Mouse (Mus musculus) CH12.LX (cell line): ENCODE measurements around the gene Kmt5c. TPM values are rescaled to one million over a fixed set of nuclear protein-coding genes. Genes with fewer than 3 reads are reported as not detected.

Experiments used
- DNase-seq: peaks from one replicate; pipeline ENCODE4 v3.0.0-alpha.2; 2013; ENCODE audit errors: extremely low read depth
- H3K27ac ChIP-seq: 2 replicates; pipeline ENCODE4 v1.5.1; 2012; ENCODE audit warnings: low read depth, mild to moderate bottlenecking, control low read depth, moderate library complexity; ENCODE audit not compliant: insufficient read depth
- H3K27me3 ChIP-seq: replicated peaks from 2 replicates; pipeline ENCODE3; 2012; ENCODE audit warnings: inconsistent platforms
- H3K36me3 ChIP-seq, 2 experiments: replicated peaks in 1 of 2; 2 replicates each; pipeline versions ENCODE3 to v1.6.1; 2012; ENCODE audit warnings: inconsistent platforms in 1 of 2, low read length in 1 of 2, mild to moderate bottlenecking in 1 of 2, mixed read lengths in 1 of 2, moderate library complexity in 1 of 2; ENCODE audit not compliant: control insufficient read depth in 1 of 2, insufficient read depth in 1 of 2
- H3K4me1 ChIP-seq, 2 experiments: 2 replicates each; pipeline ENCODE4 v1.6.1; 2012; ENCODE audit warnings: inconsistent platforms in 1 of 2, moderate library complexity in 1 of 2; ENCODE audit not compliant: insufficient read depth in 2 of 2, control insufficient read depth in 1 of 2
- H3K4me2 ChIP-seq: 2 replicates; pipeline ENCODE4 v1.6.1; 2012; ENCODE audit warnings: low read depth, mild to moderate bottlenecking, control low read depth; ENCODE audit not compliant: poor library complexity, insufficient read depth, severe bottlenecking
- H3K4me3 ChIP-seq, 3 experiments: fragments of 150-350 bp in 1 of 3; sonication (generic) in 1 of 3; replicated peaks in 1 of 3; 2 replicates each; pipeline versions ENCODE3 to v1.5.1; 2011 to 2012; ENCODE audit warnings: low read depth in 2 of 3, low read length in 2 of 3, mild to moderate bottlenecking in 2 of 3, moderate library complexity in 2 of 3, control low read depth in 1 of 3, improper control_type of control experiment in 1 of 3, inconsistent platforms in 1 of 3, mixed read lengths in 1 of 3; ENCODE audit not compliant: poor library complexity in 1 of 3
- H3K79me2 ChIP-seq: replicated peaks from 2 replicates; pipeline ENCODE4 v1.6.1; 2012; ENCODE audit warnings: mild to moderate bottlenecking, moderate library complexity; ENCODE audit not compliant: control insufficient read depth, poor library complexity, insufficient read depth, severe bottlenecking; ENCODE audit errors: extremely low read depth
- H3K9ac ChIP-seq: 2 replicates; pipeline ENCODE4 v1.6.1; 2012; ENCODE audit warnings: low read depth, mild to moderate bottlenecking, control low read depth, moderate library complexity; ENCODE audit not compliant: insufficient read depth
- H3K9me3 ChIP-seq: replicated peaks from 2 replicates; pipeline ENCODE3; 2012; ENCODE audit warnings: low read length, inconsistent platforms, mixed read lengths
- BHLHE40 ChIP-seq: IDR thresholded peaks from 2 replicates; pipeline ENCODE4 v1.6.1; 2011; ENCODE audit warnings: mild to moderate bottlenecking, low read depth, low read length, improper control_type of control experiment
- CTCF ChIP-seq, 2 experiments: IDR thresholded peaks in 1 of 2; conservative IDR thresholded peaks in 1 of 2; 2 replicates each; pipeline ENCODE4 v1.5.1; 2011 to 2012; ENCODE audit warnings: low read depth in 2 of 2, low read length in 2 of 2, improper control_type of control experiment in 1 of 2, inconsistent platforms in 1 of 2, mild to moderate bottlenecking in 1 of 2, moderate library complexity in 1 of 2
- E2F4 ChIP-seq: IDR thresholded peaks from 2 replicates; pipeline ENCODE4 v1.6.1; 2011; ENCODE audit warnings: low read depth, low read length, improper control_type of control experiment; ENCODE audit not compliant: insufficient replicate concordance
- ELF1 ChIP-seq: IDR thresholded peaks from 2 replicates; pipeline ENCODE4 v1.6.1; 2014; ENCODE audit warnings: low read depth, mild to moderate bottlenecking, inconsistent platforms, low read length, improper control_type of control experiment
- EP300 ChIP-seq: IDR thresholded peaks from 2 replicates; pipeline ENCODE4 v1.6.1; 2011; ENCODE audit warnings: low read length, improper control_type of control experiment
- ETS1 ChIP-seq: conservative IDR thresholded peaks from 2 replicates; pipeline ENCODE4 v1.6.1; 2012; ENCODE audit warnings: low read depth, mild to moderate bottlenecking, inconsistent platforms, low read length, improper control_type of control experiment, moderate library complexity
- GABPA ChIP-seq: IDR thresholded peaks from 2 replicates; pipeline ENCODE4 v1.6.1; 2012; ENCODE audit warnings: low read depth, low read length, improper control_type of control experiment, inconsistent platforms; ENCODE audit not compliant: insufficient replicate concordance
- HCFC1 ChIP-seq: IDR thresholded peaks from 2 replicates; pipeline ENCODE4 v1.6.1; 2012; ENCODE audit warnings: low read depth, mild to moderate bottlenecking, inconsistent platforms, low read length, improper control_type of control experiment
- KAT2A ChIP-seq: IDR thresholded peaks from 2 replicates; pipeline ENCODE4 v1.6.1; 2012; ENCODE audit warnings: low read length, improper control_type of control experiment, inconsistent platforms; ENCODE audit not compliant: insufficient replicate concordance
- MAFK ChIP-seq: IDR thresholded peaks from 2 replicates; pipeline ENCODE4 v1.6.1; 2011; ENCODE audit warnings: low read length, improper control_type of control experiment; ENCODE audit not compliant: insufficient replicate concordance
- MAZ ChIP-seq: IDR thresholded peaks from 2 replicates; pipeline ENCODE4 v1.6.1; 2012; ENCODE audit warnings: low read depth, mild to moderate bottlenecking, inconsistent platforms, low read length, improper control_type of control experiment, moderate library complexity
- MEF2A ChIP-seq: IDR thresholded peaks from 2 replicates; pipeline ENCODE4 v1.6.1; 2014; ENCODE audit warnings: low read depth, mild to moderate bottlenecking, inconsistent platforms, low read length, improper control_type of control experiment, borderline replicate concordance
- MYC ChIP-seq: IDR thresholded peaks from 2 replicates; pipeline ENCODE4 v1.6.1; 2011; ENCODE audit warnings: low read depth, mild to moderate bottlenecking, improper control_type of control experiment, low read length
- NELFE ChIP-seq: IDR thresholded peaks from 2 replicates; pipeline ENCODE4 v1.6.1; 2011; ENCODE audit warnings: low read depth, low read length, improper control_type of control experiment
- NRF1 ChIP-seq: IDR thresholded peaks from 2 replicates; pipeline ENCODE4 v1.6.1; 2014; ENCODE audit warnings: low read depth, mild to moderate bottlenecking, inconsistent platforms, low read length, improper control_type of control experiment, moderate library complexity
- PAX5 ChIP-seq: IDR thresholded peaks from 2 replicates; pipeline ENCODE4 v1.6.1; 2012; ENCODE audit warnings: low read length, inconsistent platforms, mixed read lengths
- POLR2A ChIP-seq: IDR thresholded peaks from 2 replicates; pipeline ENCODE4 v1.6.1; 2011; ENCODE audit warnings: low read depth, mild to moderate bottlenecking, improper control_type of control experiment, low read length
- POLR2AphosphoS2 ChIP-seq: IDR thresholded peaks from 2 replicates; pipeline ENCODE4 v1.6.1; 2011; ENCODE audit warnings: low read depth, low read length, improper control_type of control experiment
- RAD21 ChIP-seq: IDR thresholded peaks from 2 replicates; pipeline ENCODE4 v1.6.1; 2011; ENCODE audit warnings: low read depth, mild to moderate bottlenecking, low read length, improper control_type of control experiment, moderate library complexity
- RCOR1 ChIP-seq: conservative IDR thresholded peaks from 2 replicates; pipeline ENCODE4 v1.6.1; 2012; ENCODE audit warnings: low read depth, mild to moderate bottlenecking, inconsistent platforms, low read length, improper control_type of control experiment
- SMC3 ChIP-seq: IDR thresholded peaks from 2 replicates; pipeline ENCODE4 v1.6.1; 2011; ENCODE audit warnings: low read depth, low read length, improper control_type of control experiment
- TCF12 ChIP-seq: IDR thresholded peaks from 2 replicates; pipeline ENCODE4 v1.6.1; 2014; ENCODE audit warnings: low read depth, mild to moderate bottlenecking, inconsistent platforms, low read length, improper control_type of control experiment
- UBTF ChIP-seq: IDR thresholded peaks from 2 replicates; pipeline ENCODE4 v1.6.1; 2012; ENCODE audit warnings: low read depth, mild to moderate bottlenecking, inconsistent platforms, low read length, improper control_type of control experiment, moderate library complexity
- USF2 ChIP-seq: conservative IDR thresholded peaks from 2 replicates; pipeline ENCODE4 v1.6.1; 2011; ENCODE audit warnings: low read depth, low read length, improper control_type of control experiment
- ZC3H11A ChIP-seq: IDR thresholded peaks from 2 replicates; pipeline ENCODE4 v1.6.1; 2012; ENCODE audit warnings: low read depth, mild to moderate bottlenecking, inconsistent platforms, low read length, improper control_type of control experiment
- ZKSCAN1 ChIP-seq: IDR thresholded peaks from 2 replicates; pipeline ENCODE4 v1.6.1; 2012; ENCODE audit warnings: low read depth, inconsistent platforms, low read length, improper control_type of control experiment, borderline replicate concordance
- ZMIZ1 ChIP-seq: IDR thresholded peaks from 2 replicates; pipeline ENCODE4 v1.6.1; 2012; ENCODE audit warnings: low read depth, mild to moderate bottlenecking, inconsistent platforms, low read length, improper control_type of control experiment
- ZNF384 ChIP-seq: IDR thresholded peaks from 2 replicates; pipeline ENCODE4 v1.6.1; 2012; ENCODE audit warnings: low read depth, low read length, improper control_type of control experiment, inconsistent platforms
- dilution Hi-C: fragments of 300-500 bp; cut with MboI; formaldehyde crosslinking; loops from 2 replicates; pipeline ENCODE4 v1.14.3; 2020; ENCODE audit warnings: low sequenced_read_pairs; ENCODE audit not compliant: extremely low pct_unique_long_range_greater_than_20kb, extremely low pct_ligation_motif_present
- in situ Hi-C: fragments of 300-500 bp; cut with MboI; formaldehyde crosslinking; loops from 3 replicates; pipeline ENCODE4 v1.14.3; 2019; ENCODE audit warnings: low sequenced_read_pairs, low pct_ligation_motif_present, low pct_unique_long_range_greater_than_20kb, mixed read lengths
- polyA plus RNA-seq: library from polyadenylated mRNA; unstranded; fragments of >175 nt; gene quantifications from 2 replicates; pipeline ENCODE4 v1.2.1, GENCODE M21; 2012; ENCODE audit warnings: low read depth; ENCODE audit not compliant: insufficient read length
- total RNA-seq, 2 experiments: library from RNA; depleted of rRNA; stranded (reverse); fragments of 300-350 nt in 1 of 2; fragments of >200 nt in 1 of 2; gene quantifications; 2 replicates each; pipeline ENCODE4 v1.2.3; 2012 to 2014

Gene Kmt5c
- total and polyA plus RNA-seq, 3 experiments = 41.2 to 46.7 (median 41.3) TPM

DNA sequence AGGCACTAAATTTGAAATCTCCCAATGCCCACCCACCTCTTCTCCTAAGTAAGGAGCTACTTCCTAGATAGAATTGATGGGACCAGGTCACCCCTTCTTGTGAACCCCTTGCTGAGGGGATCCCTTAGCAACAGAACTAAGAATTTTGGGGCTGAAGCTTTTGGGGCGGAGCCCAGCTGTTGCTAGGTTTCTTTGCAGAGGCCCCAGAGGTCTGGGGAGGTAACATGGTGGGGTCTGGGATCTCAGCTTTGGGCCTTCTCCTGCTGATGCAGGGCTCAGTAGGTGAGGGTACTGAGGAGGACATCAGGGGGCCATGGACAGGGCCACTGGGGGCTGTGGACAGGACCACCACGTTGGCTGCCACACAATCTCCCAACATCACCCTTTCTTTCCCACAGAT, 42.8 kb downstream of the Kmt5c start, which contains the start of the genes Il11 and Tmem190:
Gene Il11, minus strand, starts transcription at position 101 of the 400 bp plus-strand sequence.
Gene Tmem190, plus strand, starts transcription at position 179 of the 400 bp plus-strand sequence.
- peaks cover 4 to 22% of the 10 kb centered on the region in 2 experiments for H3K36me3 ChIP-seq
- H3K9me3 ChIP-seq = no peaks in the 10 kb centered on the region
- H3K4me2 ChIP-seq = no peak within 1 kb of the TSS
- TF ChIP-seq MAZ (no peak), UBTF (no peak), RCOR1 (no peak), TCF12 (no peak), NRF1 (no peak), POLR2AphosphoS2 (no peak), SMC3 (no peak), ZMIZ1 (no peak), ZC3H11A (no peak), CTCF (conservative IDR thresholded peaks at IDR 0.05 in 1 of 2, IDR thresholded peaks at IDR 0.05 in 1 of 2; ENCODE audit: low read depth in 2 of 2, low read length in 2 of 2) (no peak), RAD21 (no peak), HCFC1 (no peak), BHLHE40 (no peak), EP300 (no peak), MEF2A (no peak), NELFE (no peak), MYC (no peak), KAT2A (no peak), PAX5 (no peak)
- TF ChIP-seq, all 38 proteins: peak for 0
- dilution Hi-C loops = no loop called here
- DNase-seq = no peak
- no peak within 1 kb of the TSS for H3K4me3 ChIP-seq
- peaks cover 9 to 36% of the 10 kb centered on the region in 2 experiments for H3K4me1 ChIP-seq
- in situ Hi-C loops = loop anchor here (5.0 to 10.0 kb wide), 3 partner anchors 35 to 158 kb away; no protein-coding TSS in a partner anchor
- no peaks in the 10 kb centered on the region for H3K79me2 ChIP-seq
- H3K27ac ChIP-seq = no peak within 1 kb of the TSS
- no peak within 1 kb of the TSS for H3K9ac ChIP-seq
- H3K27me3 ChIP-seq = peaks cover 3% of the 10 kb centered on the region

DNA sequence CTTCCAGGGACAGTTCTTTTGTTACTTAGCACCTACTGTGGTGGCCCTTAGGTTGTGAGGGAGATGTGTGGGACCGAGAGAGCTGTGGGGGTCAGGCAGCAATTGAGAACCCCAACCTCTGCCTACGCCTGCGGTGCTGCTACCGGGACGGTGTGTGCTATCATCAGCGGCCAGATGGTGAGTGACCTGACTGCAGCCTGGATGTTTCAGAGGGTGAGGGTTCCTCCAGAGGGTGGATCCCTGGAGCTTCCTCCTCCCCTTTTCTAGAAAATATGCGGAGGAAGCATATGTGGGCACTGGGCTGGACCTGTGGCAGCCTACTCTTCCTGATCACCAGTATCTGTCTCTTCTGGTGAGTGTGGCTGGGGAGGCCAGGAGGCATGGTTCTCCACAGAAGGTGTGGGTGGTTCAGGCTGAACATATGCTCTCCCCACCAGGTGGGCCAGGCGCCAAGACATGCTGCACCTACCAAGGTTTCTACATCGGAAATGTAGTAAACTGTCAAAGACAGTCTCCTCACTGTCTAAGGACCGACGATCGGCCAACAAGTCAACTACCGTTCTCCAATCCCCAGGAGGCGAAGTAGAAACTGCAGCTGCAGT, 43.9 kb downstream of the Kmt5c start:
- peaks cover 4 to 22% of the 10 kb centered on the region in 2 experiments for H3K36me3 ChIP-seq
- H3K9me3 ChIP-seq = no peaks in the 10 kb centered on the region
- no peaks in the 10 kb centered on the region for H3K79me2 ChIP-seq
- dilution Hi-C loops = no loop called here
- H3K4me3 ChIP-seq = no peak overlapping the region
- TF ChIP-seq HCFC1 (no peak), MAZ (no peak), ETS1 (no peak), E2F4 (no peak), PAX5 (no peak), POLR2A (no peak), ELF1 (no peak), USF2 (no peak), ZNF384 (no peak), MAFK (no peak), ZKSCAN1 (no peak), GABPA (no peak), SMC3 (no peak), EP300 (no peak), ZMIZ1 (no peak)
- H3K4me1 ChIP-seq = peaks cover 9 to 36% of the 10 kb centered on the region in 2 experiments
- H3K9ac ChIP-seq = no peak overlapping the region
- in situ Hi-C loops = loop anchor here (5.0 to 10.0 kb wide), 3 partner anchors 36 to 159 kb away; no protein-coding TSS in a partner anchor
- H3K27me3 ChIP-seq = no peaks in the 10 kb centered on the region
- DNase-seq = no peak
- no peak overlapping the region for H3K4me2 ChIP-seq
- H3K27ac ChIP-seq = no peak overlapping the region
